Mouse (Mus musculus): Measurements from ENCODE around the gene Atp8b3. TPM values are rescaled to one million over a fixed set of nuclear protein-coding genes. Genes with fewer than 3 reads are reported as not detected.
A peak's percentile ranks its signal among the peaks of the same experiment; 100 is the strongest.

Gene Atp8b3
- total and polyA plus RNA-seq, 3 experiments: 0.39 TPM; not detected in 2

- no peaks in the 10 kb centered on the region for H3K27me3 ChIP-seq (ENCODE audit: control insufficient read depth, insufficient read depth, low read length)
- no peak for DNase-seq
- H3K36me3 ChIP-seq (ENCODE audit: control insufficient read depth, insufficient read depth, low read length): no peaks in the 10 kb centered on the region
- no peak overlapping the region; the same call in 1 of the 2 replicates for H3K9ac ChIP-seq (ENCODE audit: low read depth, low read length)
- peaks cover 16% of the 10 kb centered on the region for H3K79me2 ChIP-seq (replicated peaks; ENCODE audit: control insufficient read depth, insufficient read depth, low read length)
- H3K4me1 ChIP-seq (ENCODE audit: control insufficient read depth, insufficient read depth, low read length): peaks cover 18% of the 10 kb centered on the region
- intact Hi-C loops (cut with DNase I): loop anchor here (10.0 kb wide), 1 partner anchor 259 kb away; the partner anchor contains the start of genes Apc2 and Rps15
- TF ChIP-seq CTCF (IDR thresholded peaks at IDR 0.05) (no peak), POLR2A (IDR thresholded peaks at IDR 0.05; ENCODE audit: insufficient read depth, low read depth, low read length) (no peak)
- H3K4me3 ChIP-seq: no peak overlapping the region
- no peak overlapping the region for H3K27ac ChIP-seq
- WGBS: 57% methylated on average over 8 of the region's 8 CpGs
These were observed 14.7 kb upstream of the Atp8b3 start for GRCm38 (mm10) chr10:80553575-80553974.

- H3K27me3 ChIP-seq (ENCODE audit: control insufficient read depth, insufficient read depth, low read length): no peaks in the 10 kb centered on the region
- intact Hi-C loops (cut with DNase I): loop anchor here (10.0 kb wide), 1 partner anchor 258 kb away; the partner anchor contains the start of genes Apc2 and Rps15
- no peaks in the 10 kb centered on the region for H3K36me3 ChIP-seq (ENCODE audit: control insufficient read depth, insufficient read depth, low read length)
- H3K4me1 ChIP-seq (ENCODE audit: control insufficient read depth, insufficient read depth, low read length): peaks cover 8% of the 10 kb centered on the region
- no peak overlapping the region for H3K4me3 ChIP-seq
- TF ChIP-seq EP300 (IDR thresholded peaks at IDR 0.05; ENCODE audit: insufficient read depth, low read depth, low read length) (no peak), POLR2A (IDR thresholded peaks at IDR 0.05; ENCODE audit: insufficient read depth, low read depth, low read length) (no peak), CTCF (IDR thresholded peaks at IDR 0.05) (no peak)
- no peak overlapping the region for H3K27ac ChIP-seq
- H3K79me2 ChIP-seq (replicated peaks; ENCODE audit: control insufficient read depth, insufficient read depth, low read length): peaks cover 9% of the 10 kb centered on the region
- WGBS: 68% methylated on average over 9 of the region's 9 CpGs
- DNase-seq: no peak
- no peak overlapping the region for H3K9ac ChIP-seq (ENCODE audit: low read depth, low read length)
These were observed 13.4 kb upstream of the Atp8b3 start for GRCm38 (mm10) chr10:80552364-80552763.

GRCm38 (mm10) chr10:80549279-80549678 lies 10.4 kb upstream of the Atp8b3 start:
- H3K79me2 ChIP-seq (replicated peaks; ENCODE audit: control insufficient read depth, insufficient read depth, low read length): peaks cover 4% of the 10 kb centered on the region
- H3K4me1 ChIP-seq (ENCODE audit: control insufficient read depth, insufficient read depth, low read length): peaks cover 8% of the 10 kb centered on the region
- intact Hi-C loops (cut with DNase I): no loop called here
- no peak for DNase-seq
- H3K27ac ChIP-seq: no peak overlapping the region
- no peak overlapping the region for H3K4me3 ChIP-seq
- TF ChIP-seq POLR2A (IDR thresholded peaks at IDR 0.05; ENCODE audit: insufficient read depth, low read depth, low read length) (no peak), CTCF (IDR thresholded peaks at IDR 0.05) (no peak), EP300 (IDR thresholded peaks at IDR 0.05; ENCODE audit: insufficient read depth, low read depth, low read length) (no peak)
- no peaks in the 10 kb centered on the region for H3K36me3 ChIP-seq (ENCODE audit: control insufficient read depth, insufficient read depth, low read length)
- H3K27me3 ChIP-seq (ENCODE audit: control insufficient read depth, insufficient read depth, low read length): no peaks in the 10 kb centered on the region
- 76% methylated on average over 21 of the region's 21 CpGs for WGBS
- no peak overlapping the region for H3K9ac ChIP-seq (ENCODE audit: low read depth, low read length)

GRCm38 (mm10) chr10:80548428-80549006 lies 9.6 kb upstream of the Atp8b3 start:
- no peak for TF ChIP-seq EP300 (IDR thresholded peaks at IDR 0.05; ENCODE audit: insufficient read depth, low read depth, low read length)
- TF ChIP-seq CTCF (IDR thresholded peaks at IDR 0.05): peak; percentile 84
- Histone ChIP-seq H3K27ac (no peak overlapping the region), H3K4me1 (ENCODE audit: control insufficient read depth, insufficient read depth, low read length) (peaks cover 2% of the 10 kb centered on the region; the same call in 1 of the 2 replicates), H3K36me3 (ENCODE audit: control insufficient read depth, insufficient read depth, low read length) (no peaks in the 10 kb centered on the region), H3K4me3 (no peak overlapping the region), H3K9ac (ENCODE audit: low read depth, low read length) (no peak overlapping the region), H3K27me3 (ENCODE audit: control insufficient read depth, insufficient read depth, low read length) (no peaks in the 10 kb centered on the region), H3K79me2 (replicated peaks; ENCODE audit: control insufficient read depth, insufficient read depth, low read length) (no peaks in the 10 kb centered on the region; the same call in none of the 2 replicates)
- intact Hi-C loops (cut with DNase I): no loop called here
- 72% methylated on average over 10 of the region's 10 CpGs for WGBS
- DNase-seq: peak; percentile 63 to 73

GRCm38 (mm10) chr10:80547539-80547938 lies 8.6 kb upstream of the Atp8b3 start:
- DNase-seq: no peak
- WGBS: 88% methylated on average over 15 of the region's 15 CpGs
- Histone ChIP-seq H3K36me3 (ENCODE audit: control insufficient read depth, insufficient read depth, low read length) (no peaks in the 10 kb centered on the region), H3K4me3 (no peak overlapping the region), H3K79me2 (replicated peaks; ENCODE audit: control insufficient read depth, insufficient read depth, low read length) (no peaks in the 10 kb centered on the region; the same call in none of the 2 replicates), H3K9ac (ENCODE audit: low read depth, low read length) (no peak overlapping the region), H3K27ac (no peak overlapping the region), H3K4me1 (ENCODE audit: control insufficient read depth, insufficient read depth, low read length) (no peaks in the 10 kb centered on the region), H3K27me3 (ENCODE audit: control insufficient read depth, insufficient read depth, low read length) (no peaks in the 10 kb centered on the region)
- intact Hi-C loops (cut with DNase I): no loop called here
- TF ChIP-seq CTCF (IDR thresholded peaks at IDR 0.05): no peak
- TF ChIP-seq EP300 (IDR thresholded peaks at IDR 0.05; ENCODE audit: insufficient read depth, low read depth, low read length): no peak
- no peak for TF ChIP-seq POLR2A (IDR thresholded peaks at IDR 0.05; ENCODE audit: insufficient read depth, low read depth, low read length)

- Histone ChIP-seq H3K4me3 (no peak overlapping the region), H3K27ac (no peak overlapping the region), H3K79me2 (replicated peaks; ENCODE audit: control insufficient read depth, insufficient read depth, low read length) (no peaks in the 10 kb centered on the region; the same call in none of the 2 replicates), H3K27me3 (ENCODE audit: control insufficient read depth, insufficient read depth, low read length) (no peaks in the 10 kb centered on the region), H3K9ac (ENCODE audit: low read depth, low read length) (no peak overlapping the region), H3K36me3 (ENCODE audit: control insufficient read depth, insufficient read depth, low read length) (no peaks in the 10 kb centered on the region), H3K4me1 (ENCODE audit: control insufficient read depth, insufficient read depth, low read length) (no peaks in the 10 kb centered on the region)
- DNase-seq: no peak
- intact Hi-C loops (cut with DNase I): no loop called here
- TF ChIP-seq EP300 (IDR thresholded peaks at IDR 0.05; ENCODE audit: insufficient read depth, low read depth, low read length): no peak
- no peak for TF ChIP-seq POLR2A (IDR thresholded peaks at IDR 0.05; ENCODE audit: insufficient read depth, low read depth, low read length)
- no peak for TF ChIP-seq CTCF (IDR thresholded peaks at IDR 0.05)
- WGBS: 94% methylated on average over 4 of the region's 4 CpGs
These were observed 8.0 kb upstream of the Atp8b3 start for GRCm38 (mm10) chr10:80546945-80547344.
